10 mouse cellular contexts compared by ENCODE assay signal in genomic region chr11:99539721-99540120, GRCm38 (mm10). TPM values are rescaled to one million over a fixed set of nuclear protein-coding genes. Genes with fewer than 3 reads are reported as not detected.
DNase-seq lines count a peak whose midpoint lies in the region; ATAC-seq and TF ChIP-seq lines count a peak whose summit lies in the region.
"Had no signal": no experiment of that assay in that cellular context is flagged by ENCODE, and none has a peak within 500 bp of the region (broad histone marks: within the 10 kb centered on the region; RNA-seq: fewer than 3 reads in every experiment).

No protein-coding gene starts in this region.

- no peaks in the 10 kb centered on the region for H3K27me3 ChIP-seq in forebrain, postnatal 0 days (ENCODE audit: insufficient read depth, low read length)
- H3K27me3 ChIP-seq in forebrain, embryonic 11.5 days (ENCODE audit: control insufficient read depth, insufficient read depth, low read length) = no peaks in the 10 kb centered on the region
- no peaks in the 10 kb centered on the region for H3K27me3 ChIP-seq in neural tube, embryonic 15.5 days (replicated peaks)
- no peaks in the 10 kb centered on the region for H3K27me3 ChIP-seq in intestine, postnatal 0 days (replicated peaks; ENCODE audit: control insufficient read depth, insufficient read depth, low read length)
- H3K27me3 ChIP-seq: heart, embryonic 15.5 days had no signal

- no peak overlapping the region for H3K4me2 ChIP-seq in forebrain, postnatal 0 days (ENCODE audit: low read depth)
- no peak overlapping the region for H3K4me2 ChIP-seq in forebrain, embryonic 11.5 days (ENCODE audit: low read depth, low read length, severe bottlenecking)
- peak overlapping the region; percentile 1; the same call in 1 of the 2 replicates for H3K4me2 ChIP-seq in neural tube, embryonic 15.5 days
- H3K4me2 ChIP-seq in intestine, postnatal 0 days (replicated peaks; ENCODE audit: low read depth) = no peak overlapping the region
- H3K4me2 ChIP-seq: heart, embryonic 15.5 days had no signal

- H3K36me3 ChIP-seq in forebrain, postnatal 0 days (ENCODE audit: insufficient read depth) = no peaks in the 10 kb centered on the region
- H3K36me3 ChIP-seq in forebrain, embryonic 11.5 days (ENCODE audit: control insufficient read depth, insufficient read depth, low read length) = no peaks in the 10 kb centered on the region
- no peaks in the 10 kb centered on the region for H3K36me3 ChIP-seq in neural tube, embryonic 15.5 days
- no peaks in the 10 kb centered on the region for H3K36me3 ChIP-seq in intestine, postnatal 0 days (ENCODE audit: control insufficient read depth, insufficient read depth)
- H3K36me3 ChIP-seq: heart, embryonic 15.5 days had no signal

- WGBS in forebrain, postnatal 0 days = 27% methylated on average over 9 of the region's 9 CpGs
- whole genome bisulfite sequencing in forebrain, embryonic 11.5 days = 72% methylated on average over 9 of the region's 9 CpGs
- WGBS in neural tube, embryonic 15.5 days = 66% methylated on average over 9 of the region's 9 CpGs
- WGBS in intestine, postnatal 0 days = 72% methylated on average over 9 of the region's 9 CpGs

- H3K27ac ChIP-seq in forebrain, postnatal 0 days (ENCODE audit: low read depth, low read length) = no peak overlapping the region
- no peak overlapping the region for H3K27ac ChIP-seq in forebrain, embryonic 11.5 days (ENCODE audit: low read depth, low read length)
- H3K27ac ChIP-seq in neural tube, embryonic 15.5 days (replicated peaks) = no peak overlapping the region
- H3K27ac ChIP-seq in intestine, postnatal 0 days (ENCODE audit: low read depth, low read length) = no peak overlapping the region
- H3K27ac ChIP-seq: heart, embryonic 15.5 days had no signal

- H3K9ac ChIP-seq in forebrain, postnatal 0 days = no peak overlapping the region
- H3K9ac ChIP-seq in forebrain, embryonic 11.5 days (ENCODE audit: low read length) = no peak overlapping the region
- no peak overlapping the region for H3K9ac ChIP-seq in neural tube, embryonic 15.5 days (replicated peaks)
- no peak overlapping the region for H3K9ac ChIP-seq in intestine, postnatal 0 days (ENCODE audit: low read depth, low read length)
- H3K9ac ChIP-seq: heart, embryonic 15.5 days had no signal

- H3K4me3 ChIP-seq in forebrain, postnatal 0 days (ENCODE audit: low read depth, low read length) = no peak overlapping the region
- no peak overlapping the region for H3K4me3 ChIP-seq in forebrain, embryonic 11.5 days (ENCODE audit: low read depth, low read length)
- no peak overlapping the region for H3K4me3 ChIP-seq in neural tube, embryonic 15.5 days (replicated peaks)
- H3K4me3 ChIP-seq in intestine, postnatal 0 days (ENCODE audit: low read depth, low read length) = no peak overlapping the region
- H3K4me3 ChIP-seq: heart, embryonic 15.5 days; myocyte had no signal

- ATAC-seq in forebrain, postnatal 0 days = peak; percentile 45; the same call in 1 of the 2 replicates
- no peak for ATAC-seq in forebrain, embryonic 11.5 days (replicated peaks; ENCODE audit: low FRiP score)
- ATAC-seq in neural tube, embryonic 15.5 days (ENCODE audit: low FRiP score) = no peak
- no peak for ATAC-seq in intestine, postnatal 0 days

- no peak for TF ChIP-seq CTCF in forebrain, postnatal 0 days (IDR thresholded peaks at IDR 0.05; ENCODE audit: low read depth)
- TF ChIP-seq CTCF in intestine, postnatal 0 days (IDR thresholded peaks at IDR 0.05; ENCODE audit: low read depth) = no peak

- no peaks in the 10 kb centered on the region for H3K9me3 ChIP-seq in forebrain, postnatal 0 days (ENCODE audit: low read length)
- no peaks in the 10 kb centered on the region; the same call in 1 of the 2 replicates for H3K9me3 ChIP-seq in forebrain, embryonic 11.5 days (ENCODE audit: control insufficient read depth, low read length)
- no peaks in the 10 kb centered on the region for H3K9me3 ChIP-seq in neural tube, embryonic 15.5 days (replicated peaks)
- H3K9me3 ChIP-seq in intestine, postnatal 0 days (ENCODE audit: control insufficient read depth) = no peaks in the 10 kb centered on the region
- H3K9me3 ChIP-seq: heart, embryonic 15.5 days had no signal

- DNase-seq in forebrain, postnatal 0 days = peak; percentile 22
- no peak for DNase-seq in forebrain, embryonic 11.5 days (ENCODE audit: low spot score)
- DNase-seq in neural tube, embryonic 10.5 days (ENCODE audit: extremely low spot score, low spot score) = no peak
- peak; percentile 5 for DNase-seq in layer of hippocampus, adult 9-10 months (ENCODE audit: low spot score)
- peak; percentile 13 for DNase-seq in retina, adult 2 months (ENCODE audit: low read depth, low spot score)
- DNase-seq in heart, adult 8-10 months (ENCODE audit: low spot score) = no peak

- H3K4me1 ChIP-seq in forebrain, postnatal 0 days (ENCODE audit: insufficient read depth) = no peaks in the 10 kb centered on the region
- no peaks in the 10 kb centered on the region for H3K4me1 ChIP-seq in forebrain, embryonic 11.5 days (replicated peaks; ENCODE audit: control insufficient read depth, insufficient read depth, low read length)
- no peaks in the 10 kb centered on the region; the same call in 1 of the 2 replicates for H3K4me1 ChIP-seq in neural tube, embryonic 15.5 days
- no peaks in the 10 kb centered on the region for H3K4me1 ChIP-seq in intestine, postnatal 0 days (replicated peaks; ENCODE audit: control insufficient read depth, insufficient read depth, low read length)
- H3K4me1 ChIP-seq: heart, embryonic 15.5 days had no signal

RNA-seq across cellular contexts. Expression of gene Krt40, which starts 3.2 kb away (rescaled TPM):
- total RNA-seq in forebrain, postnatal 0 days (2014; rRNA removed) = not detected in 2 replicates
- not detected in 2 replicates for polyA plus RNA-seq in forebrain, postnatal 0 days (2015; fragmentation: Nextera tagmentation; extraction: Ambion mirVana)
- polyA plus RNA-seq in forebrain, embryonic 11.5 days (2014; fragmentation: Nextera tagmentation; extraction: Ambion mirVana) = not detected in 2 replicates
- not detected in 2 replicates for polyA plus RNA-seq in neural tube, embryonic 15.5 days (2015; fragmentation: Nextera tagmentation; extraction: Ambion mirVana)
- polyA plus RNA-seq in intestine, postnatal 0 days (2015; fragmentation: Nextera tagmentation; extraction: Ambion mirVana) = not detected in 2 replicates
- not detected for total RNA-seq in heart, adult 8-10 months (2022)
- polyA plus RNA-seq: heart, embryonic 15.5 days; myocyte had no signal

RNA-seq across cellular contexts. Expression of gene Krtap3-3, which starts 10.9 kb away (rescaled TPM):
- total RNA-seq in forebrain, postnatal 0 days (2014; rRNA removed) = not detected in 2 replicates
- polyA plus RNA-seq in forebrain, postnatal 0 days (2015; fragmentation: Nextera tagmentation; extraction: Ambion mirVana) = not detected in 2 replicates
- polyA plus RNA-seq in forebrain, embryonic 11.5 days (2014; fragmentation: Nextera tagmentation; extraction: Ambion mirVana) = not detected in 2 replicates
- not detected in 2 replicates for polyA plus RNA-seq in neural tube, embryonic 15.5 days (2015; fragmentation: Nextera tagmentation; extraction: Ambion mirVana)
- polyA plus RNA-seq in intestine, postnatal 0 days (2015; fragmentation: Nextera tagmentation; extraction: Ambion mirVana) = not detected in 2 replicates
- total RNA-seq in heart, adult 8-10 months (2022) = not detected
- polyA plus RNA-seq: heart, embryonic 15.5 days; myocyte had no signal

RNA-seq across cellular contexts. Expression of gene Krtap3-2, which starts 16.9 kb away (rescaled TPM):
- total RNA-seq in forebrain, postnatal 0 days (2014; rRNA removed) = not detected in 2 replicates
- polyA plus RNA-seq in forebrain, postnatal 0 days (2015; fragmentation: Nextera tagmentation; extraction: Ambion mirVana) = not detected in 2 replicates
- not detected in 2 replicates for polyA plus RNA-seq in forebrain, embryonic 11.5 days (2014; fragmentation: Nextera tagmentation; extraction: Ambion mirVana)
- polyA plus RNA-seq in neural tube, embryonic 15.5 days (2015; fragmentation: Nextera tagmentation; extraction: Ambion mirVana) = not detected in 2 replicates
- polyA plus RNA-seq in intestine, postnatal 0 days (2015; fragmentation: Nextera tagmentation; extraction: Ambion mirVana) = not detected in 2 replicates
- not detected for total RNA-seq in heart, adult 8-10 months (2022)
- polyA plus RNA-seq: heart, embryonic 15.5 days; myocyte had no signal

RNA-seq across cellular contexts. Expression of gene Krt39, which starts 18.6 kb away (rescaled TPM):
- not detected in 2 replicates for total RNA-seq in forebrain, postnatal 0 days (2014; rRNA removed)
- not detected in 2 replicates for polyA plus RNA-seq in forebrain, postnatal 0 days (2015; fragmentation: Nextera tagmentation; extraction: Ambion mirVana)
- not detected in 2 replicates for polyA plus RNA-seq in forebrain, embryonic 11.5 days (2014; fragmentation: Nextera tagmentation; extraction: Ambion mirVana)
- not detected in 2 replicates for polyA plus RNA-seq in neural tube, embryonic 15.5 days (2015; fragmentation: Nextera tagmentation; extraction: Ambion mirVana)
- polyA plus RNA-seq in intestine, postnatal 0 days (2015; fragmentation: Nextera tagmentation; extraction: Ambion mirVana) = not detected in 2 replicates
- total RNA-seq in heart, adult 8-10 months (2022) = not detected
- polyA plus RNA-seq: heart, embryonic 15.5 days; myocyte had no signal

RNA-seq across cellular contexts. Expression of gene Gm11939, which starts 19.5 kb away (rescaled TPM):
- not detected in 2 replicates for total RNA-seq in forebrain, postnatal 0 days (2014; rRNA removed)
- not detected in 2 replicates for polyA plus RNA-seq in forebrain, postnatal 0 days (2015; fragmentation: Nextera tagmentation; extraction: Ambion mirVana)
- not detected in 2 replicates for polyA plus RNA-seq in forebrain, embryonic 11.5 days (2014; fragmentation: Nextera tagmentation; extraction: Ambion mirVana)
- polyA plus RNA-seq in neural tube, embryonic 15.5 days (2015; fragmentation: Nextera tagmentation; extraction: Ambion mirVana) = not detected in 2 replicates
- polyA plus RNA-seq in intestine, postnatal 0 days (2015; fragmentation: Nextera tagmentation; extraction: Ambion mirVana) = not detected in 2 replicates
- not detected for total RNA-seq in heart, adult 8-10 months (2022)
- polyA plus RNA-seq: heart, embryonic 15.5 days; myocyte had no signal

Comparison
In these comparisons a context has a peak if more than half of its experiments do, and no peak if none do; other contexts are left out.
1. DNase-seq: peak in forebrain, postnatal 0 days (single experiment), layer of hippocampus, adult 9-10 months (single experiment) and retina, adult 2 months (single experiment); none in forebrain, embryonic 11.5 days (single experiment), neural tube, embryonic 10.5 days (single experiment) and heart, adult 8-10 months (single experiment).